Mouse (Mus musculus): ENCODE data around the gene Tmem174. TPM values are rescaled to one million over a fixed set of nuclear protein-coding genes. Genes with fewer than 3 reads are reported as not detected.

Gene Tmem174
- polyA plus RNA-seq, 1 experiment: 0.13 TPM

DNA sequence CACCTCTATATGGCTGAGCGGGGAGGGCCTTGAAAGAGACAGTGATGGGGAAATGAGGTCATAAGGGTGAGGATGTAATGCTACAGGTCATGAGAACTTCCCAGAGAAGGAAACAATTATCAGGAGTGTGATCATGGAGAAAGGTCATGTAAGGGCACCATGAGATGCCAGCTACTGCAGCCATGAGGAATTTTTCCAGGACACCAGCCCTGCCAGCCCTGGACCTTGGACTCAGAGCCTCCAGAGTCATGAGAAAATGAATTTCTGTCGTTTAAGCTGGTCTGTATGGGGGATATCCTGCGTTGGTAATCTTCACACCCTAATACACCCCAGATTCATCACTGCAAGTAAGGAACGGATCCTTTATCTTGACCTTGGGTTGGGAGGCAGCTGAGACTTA lies 36.7 kb upstream of the Tmem174 start:
- H3K4me1 ChIP-seq (replicated peaks; ENCODE audit: control insufficient read depth, insufficient read depth, low read length): no peaks in the 10 kb centered on the region
- H3K4me3 ChIP-seq (ENCODE audit: control insufficient read depth, insufficient read depth, low read length): no peak overlapping the region
- no peak for TF ChIP-seq CTCF (IDR thresholded peaks at IDR 0.05; ENCODE audit: borderline replicate concordance, control insufficient read depth, extremely low read depth, insufficient read depth, low read length, poor library complexity)
- TF ChIP-seq POLR2A (IDR thresholded peaks at IDR 0.05; ENCODE audit: control insufficient read depth, extremely low read depth, insufficient read depth, low read length, poor library complexity): no peak
- H3K27ac ChIP-seq (ENCODE audit: control insufficient read depth, insufficient read depth, low read length): no peak overlapping the region
- no peak for DNase-seq
- no peaks in the 10 kb centered on the region for H3K27me3 ChIP-seq (ENCODE audit: control insufficient read depth, insufficient read depth, low read length)
- H3K36me3 ChIP-seq (ENCODE audit: control insufficient read depth, insufficient read depth, low read length): no peaks in the 10 kb centered on the region
- WGBS: 82% methylated on average over 4 of the region's 4 CpGs

DNA sequence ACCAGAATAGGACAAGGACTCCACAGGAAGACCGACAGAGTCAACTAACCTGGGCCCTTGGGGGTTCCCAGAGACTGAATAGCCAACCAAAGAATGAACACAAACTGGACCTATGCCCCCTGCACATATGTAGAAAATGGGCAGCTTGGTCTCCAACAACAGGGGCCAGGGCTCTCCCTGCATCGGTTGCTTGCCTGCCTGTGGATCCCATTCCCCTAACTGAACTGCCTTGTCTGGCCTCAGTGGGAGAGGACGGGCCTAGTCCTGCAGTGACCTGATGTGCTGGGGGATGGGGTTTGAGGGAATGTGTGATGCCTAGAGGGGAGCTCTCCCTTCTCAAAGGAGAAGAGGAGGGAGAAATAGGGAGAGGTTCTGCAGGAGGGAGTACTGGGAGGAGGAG lies 32.1 kb upstream of the Tmem174 start:
- 91% methylated on average over 3 of the region's 3 CpGs for WGBS
- H3K4me3 ChIP-seq (ENCODE audit: control insufficient read depth, insufficient read depth, low read length): no peak overlapping the region
- no peak overlapping the region for H3K27ac ChIP-seq (ENCODE audit: control insufficient read depth, insufficient read depth, low read length)
- no peak for DNase-seq
- no peaks in the 10 kb centered on the region for H3K4me1 ChIP-seq (replicated peaks; ENCODE audit: control insufficient read depth, insufficient read depth, low read length)
- no peak for TF ChIP-seq POLR2A (IDR thresholded peaks at IDR 0.05; ENCODE audit: control insufficient read depth, extremely low read depth, insufficient read depth, low read length, poor library complexity)
- no peak for TF ChIP-seq CTCF (IDR thresholded peaks at IDR 0.05; ENCODE audit: borderline replicate concordance, control insufficient read depth, extremely low read depth, insufficient read depth, low read length, poor library complexity)
- no peaks in the 10 kb centered on the region for H3K27me3 ChIP-seq (ENCODE audit: control insufficient read depth, insufficient read depth, low read length)
- H3K36me3 ChIP-seq (ENCODE audit: control insufficient read depth, insufficient read depth, low read length): no peaks in the 10 kb centered on the region

- no peak overlapping the region for H3K27ac ChIP-seq (ENCODE audit: control insufficient read depth, insufficient read depth, low read length)
- no peak overlapping the region for H3K4me3 ChIP-seq (ENCODE audit: control insufficient read depth, insufficient read depth, low read length)
- no peaks in the 10 kb centered on the region for H3K27me3 ChIP-seq (ENCODE audit: control insufficient read depth, insufficient read depth, low read length)
- no peak for DNase-seq
- TF ChIP-seq CTCF (IDR thresholded peaks at IDR 0.05; ENCODE audit: borderline replicate concordance, control insufficient read depth, extremely low read depth, insufficient read depth, low read length, poor library complexity) (no peak), POLR2A (IDR thresholded peaks at IDR 0.05; ENCODE audit: control insufficient read depth, extremely low read depth, insufficient read depth, low read length, poor library complexity) (no peak)
- H3K4me1 ChIP-seq (replicated peaks; ENCODE audit: control insufficient read depth, insufficient read depth, low read length): no peaks in the 10 kb centered on the region
- no peaks in the 10 kb centered on the region for H3K36me3 ChIP-seq (ENCODE audit: control insufficient read depth, insufficient read depth, low read length)
- WGBS: 88% methylated on average over 3 of the region's 3 CpGs
These were observed 30.1 kb upstream of the Tmem174 start for GRCm38 (mm10) chr13:98667316-98667715.

GRCm38 (mm10) chr13:98665240-98665639 lies 28.0 kb upstream of the Tmem174 start:
- Histone ChIP-seq H3K4me3 (ENCODE audit: control insufficient read depth, insufficient read depth, low read length) (no peak overlapping the region), H3K36me3 (ENCODE audit: control insufficient read depth, insufficient read depth, low read length) (no peaks in the 10 kb centered on the region), H3K4me1 (replicated peaks; ENCODE audit: control insufficient read depth, insufficient read depth, low read length) (no peaks in the 10 kb centered on the region), H3K27ac (ENCODE audit: control insufficient read depth, insufficient read depth, low read length) (no peak overlapping the region), H3K27me3 (ENCODE audit: control insufficient read depth, insufficient read depth, low read length) (no peaks in the 10 kb centered on the region)
- 81% methylated on average over 10 of the region's 10 CpGs for WGBS
- DNase-seq: no peak
- TF ChIP-seq POLR2A (IDR thresholded peaks at IDR 0.05; ENCODE audit: control insufficient read depth, extremely low read depth, insufficient read depth, low read length, poor library complexity): no peak
- no peak for TF ChIP-seq CTCF (IDR thresholded peaks at IDR 0.05; ENCODE audit: borderline replicate concordance, control insufficient read depth, extremely low read depth, insufficient read depth, low read length, poor library complexity)

- no peaks in the 10 kb centered on the region for H3K4me1 ChIP-seq (replicated peaks; ENCODE audit: control insufficient read depth, insufficient read depth, low read length)
- no peaks in the 10 kb centered on the region for H3K27me3 ChIP-seq (ENCODE audit: control insufficient read depth, insufficient read depth, low read length)
- TF ChIP-seq CTCF (IDR thresholded peaks at IDR 0.05; ENCODE audit: borderline replicate concordance, control insufficient read depth, extremely low read depth, insufficient read depth, low read length, poor library complexity) (no peak), POLR2A (IDR thresholded peaks at IDR 0.05; ENCODE audit: control insufficient read depth, extremely low read depth, insufficient read depth, low read length, poor library complexity) (no peak)
- H3K27ac ChIP-seq (ENCODE audit: control insufficient read depth, insufficient read depth, low read length): no peak overlapping the region
- no peak overlapping the region for H3K4me3 ChIP-seq (ENCODE audit: control insufficient read depth, insufficient read depth, low read length)
- no peaks in the 10 kb centered on the region for H3K36me3 ChIP-seq (ENCODE audit: control insufficient read depth, insufficient read depth, low read length)
- DNase-seq: no peak
- WGBS: 74% methylated on average over 4 of the region's 4 CpGs
These were observed 25.0 kb upstream of the Tmem174 start for GRCm38 (mm10) chr13:98662173-98662675.

GRCm38 (mm10) chr13:98656034-98656471 lies 18.8 kb upstream of the Tmem174 start:
- DNase-seq: no peak
- Histone ChIP-seq H3K4me3 (ENCODE audit: control insufficient read depth, insufficient read depth, low read length) (no peak overlapping the region), H3K27ac (ENCODE audit: control insufficient read depth, insufficient read depth, low read length) (no peak overlapping the region), H3K36me3 (ENCODE audit: control insufficient read depth, insufficient read depth, low read length) (no peaks in the 10 kb centered on the region), H3K4me1 (replicated peaks; ENCODE audit: control insufficient read depth, insufficient read depth, low read length) (no peaks in the 10 kb centered on the region), H3K27me3 (ENCODE audit: control insufficient read depth, insufficient read depth, low read length) (no peaks in the 10 kb centered on the region)
- 92% methylated on average over 16 of the region's 16 CpGs for WGBS
- no peak for TF ChIP-seq POLR2A (IDR thresholded peaks at IDR 0.05; ENCODE audit: control insufficient read depth, extremely low read depth, insufficient read depth, low read length, poor library complexity)

DNA sequence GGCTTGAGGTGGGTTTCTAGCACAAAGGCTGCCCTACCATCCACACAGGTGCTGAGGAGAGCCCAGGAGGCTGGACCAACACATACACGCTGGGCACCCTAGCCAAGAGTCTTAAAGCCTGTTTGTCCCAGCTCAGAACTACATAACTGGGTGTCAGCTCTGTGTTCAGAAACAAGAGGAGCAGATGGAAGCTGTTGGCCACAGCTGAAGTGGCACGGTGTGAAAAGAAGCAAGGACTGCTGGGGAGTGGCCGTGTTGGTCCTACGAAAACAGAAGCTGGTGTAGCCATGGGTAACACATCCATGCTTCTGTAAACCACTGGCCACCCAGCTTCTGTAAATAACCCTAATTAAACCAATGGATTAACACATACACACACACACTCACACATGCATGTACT lies 18.1 kb upstream of the Tmem174 start:
- no peaks in the 10 kb centered on the region for H3K4me1 ChIP-seq (replicated peaks; ENCODE audit: control insufficient read depth, insufficient read depth, low read length)
- TF ChIP-seq CTCF (IDR thresholded peaks at IDR 0.05; ENCODE audit: borderline replicate concordance, control insufficient read depth, extremely low read depth, insufficient read depth, low read length, poor library complexity) (no peak), POLR2A (IDR thresholded peaks at IDR 0.05; ENCODE audit: control insufficient read depth, extremely low read depth, insufficient read depth, low read length, poor library complexity) (no peak)
- H3K27ac ChIP-seq (ENCODE audit: control insufficient read depth, insufficient read depth, low read length): no peak overlapping the region
- no peaks in the 10 kb centered on the region for H3K36me3 ChIP-seq (ENCODE audit: control insufficient read depth, insufficient read depth, low read length)
- no peak for DNase-seq
- no peaks in the 10 kb centered on the region for H3K27me3 ChIP-seq (ENCODE audit: control insufficient read depth, insufficient read depth, low read length)
- H3K4me3 ChIP-seq (ENCODE audit: control insufficient read depth, insufficient read depth, low read length): no peak overlapping the region
- WGBS: 94% methylated on average over 4 of the region's 4 CpGs
